Mouse (Mus musculus) lung, postnatal 0 days (tissue): Measurements from ENCODE around the gene Bach2. TPM values are rescaled to one million over a fixed set of nuclear protein-coding genes. Genes with fewer than 3 reads are reported as not detected.

ENCODE experiments used
- ATAC-seq: fragments of 200-750 bp; cut with Nextera tagmentation; 2 replicates; pipeline ENCODE4 v1.8.0; 2017; ENCODE audit warnings: moderate library complexity
- DNase-seq: peaks from one replicate; pipeline ENCODE4 v3.0.0-alpha.2; 2016; ENCODE audit warnings: low spot score
- H3K27ac ChIP-seq: fragments of 300-500 bp; sonication (generic); 2 replicates; pipeline ENCODE4 v1.5.1; 2014; ENCODE audit warnings: antibody characterized with exemption, mild to moderate bottlenecking, low read length, mixed read lengths
- H3K27me3 ChIP-seq: fragments of 300-500 bp; sonication (generic); replicated peaks from 2 replicates; pipeline ENCODE4 v1.6.1; 2014; ENCODE audit warnings: low read length, mixed read lengths; ENCODE audit not compliant: insufficient read depth
- H3K36me3 ChIP-seq: fragments of 300-500 bp; sonication (generic); 2 replicates; pipeline ENCODE4 v1.6.1; 2014; ENCODE audit warnings: low read length, mixed read lengths; ENCODE audit not compliant: insufficient read depth
- H3K4me1 ChIP-seq: fragments of 300-500 bp; sonication (generic); 2 replicates; pipeline ENCODE4 v1.6.1; 2014; ENCODE audit warnings: antibody characterized with exemption, low read depth, low read length, mixed read lengths; ENCODE audit not compliant: insufficient read depth
- H3K4me2 ChIP-seq: fragments of 300-500 bp; sonication (generic); replicated peaks from 2 replicates; pipeline ENCODE4 v1.6.1; 2014; ENCODE audit warnings: low read depth, mild to moderate bottlenecking, low read length, moderate library complexity, mixed read lengths
- H3K4me3 ChIP-seq: fragments of 300-500 bp; sonication (generic); 2 replicates; pipeline ENCODE4 v1.5.1; 2014; ENCODE audit warnings: low read depth, low read length
- H3K9ac ChIP-seq: fragments of 300-500 bp; sonication (generic); replicated peaks from 2 replicates; pipeline ENCODE4 v1.6.1; 2014; ENCODE audit warnings: low read depth, mild to moderate bottlenecking
- H3K9me3 ChIP-seq: fragments of 300-500 bp; sonication (generic); 2 replicates; pipeline ENCODE4 v1.6.1; 2016; ENCODE audit warnings: low read length, mixed read lengths
- CTCF ChIP-seq: IDR thresholded peaks from 2 replicates; pipeline ENCODE4 v1.5.1; 2016; ENCODE audit warnings: antibody characterized with exemption, mild to moderate bottlenecking
- EP300 ChIP-seq: IDR thresholded peaks from 2 replicates; pipeline ENCODE4 v1.6.1; 2016; ENCODE audit warnings: antibody characterized with exemption, mild to moderate bottlenecking, control low read depth
- WGBS: fragments of 180-500 bp; shearing (Covaris S2); extraction: QIAGEN DNeasy Blood & Tissue Kit; methylation state at CpG from one replicate; pipeline ENCODE4 v1.1.7; 2014; 5-methylcytosine and 5-hydroxymethylcytosine counted together
- polyA plus RNA-seq: library from polyadenylated mRNA; unstranded; fragments of >200 nt; fragmentation: Nextera tagmentation; extraction: Ambion mirVana; gene quantifications from 2 replicates; pipeline ENCODE4 v1.2.1, GENCODE M21; 2015

Bach2 gene
- polyA plus RNA-seq, 1 experiment from 2014 or later: 8.8 TPM

- Histone ChIP-seq H3K27me3 (no peaks in the 10 kb centered on the region), H3K4me3 (no peak overlapping the region), H3K4me2 (no peak overlapping the region), H3K36me3 (no peaks in the 10 kb centered on the region), H3K27ac (no peak overlapping the region), H3K4me1 (no peaks in the 10 kb centered on the region), H3K9me3 (no peaks in the 10 kb centered on the region), H3K9ac (no peak overlapping the region)
- ATAC-seq: no peak
- TF ChIP-seq CTCF (no peak), EP300 (no peak)
- DNase-seq: no peak
- 62% methylated on average over 10 of the region's 10 CpGs for WGBS
Measured at GRCm38 (mm10) chr4:32219428-32220128, 19.0 kb upstream of the Bach2 start.

- ATAC-seq: no peak
- H3K27me3 ChIP-seq: no peaks in the 10 kb centered on the region
- H3K9ac ChIP-seq: no peak overlapping the region
- no peaks in the 10 kb centered on the region for H3K4me1 ChIP-seq
- no peak overlapping the region for H3K27ac ChIP-seq
- no peaks in the 10 kb centered on the region for H3K9me3 ChIP-seq
- no peak overlapping the region for H3K4me2 ChIP-seq
- no peak overlapping the region for H3K4me3 ChIP-seq
- no peak for DNase-seq
- WGBS: 60% methylated on average over 4 of the region's 4 CpGs
- H3K36me3 ChIP-seq: no peaks in the 10 kb centered on the region
- TF ChIP-seq CTCF (no peak), EP300 (no peak)
Measured at GRCm38 (mm10) chr4:32220129-32220491, 18.5 kb upstream of the Bach2 start.

- Histone ChIP-seq H3K9ac (no peak overlapping the region), H3K27me3 (no peaks in the 10 kb centered on the region), H3K9me3 (no peaks in the 10 kb centered on the region), H3K4me3 (no peak overlapping the region), H3K27ac (no peak overlapping the region), H3K4me2 (no peak overlapping the region), H3K36me3 (no peaks in the 10 kb centered on the region), H3K4me1 (no peaks in the 10 kb centered on the region)
- WGBS: 60% methylated on average over 6 of the region's 6 CpGs
- DNase-seq (no peak), ATAC-seq (peak; percentile 30; the same call in 1 of the 2 replicates)
- no peak for TF ChIP-seq EP300
- TF ChIP-seq CTCF: no peak
Measured at GRCm38 (mm10) chr4:32220961-32221360, 17.6 kb upstream of the Bach2 start.

GRCm38 (mm10) chr4:32223563-32223962 lies 15.0 kb upstream of the Bach2 start:
- TF ChIP-seq CTCF (no peak), EP300 (no peak)
- no peak for DNase-seq
- no peak overlapping the region for H3K4me2 ChIP-seq
- H3K4me3 ChIP-seq: no peak overlapping the region
- no peak overlapping the region for H3K27ac ChIP-seq
- H3K9me3 ChIP-seq: no peaks in the 10 kb centered on the region
- H3K36me3 ChIP-seq: no peaks in the 10 kb centered on the region
- no peak overlapping the region for H3K9ac ChIP-seq
- no peaks in the 10 kb centered on the region for H3K4me1 ChIP-seq
- no peaks in the 10 kb centered on the region for H3K27me3 ChIP-seq
- ATAC-seq: no peak

GRCm38 (mm10) chr4:32225191-32225590 lies 13.4 kb upstream of the Bach2 start:
- WGBS: 93% methylated on average over 2 of the region's 2 CpGs
- Histone ChIP-seq H3K27ac (no peak overlapping the region), H3K36me3 (no peaks in the 10 kb centered on the region)

GRCm38 (mm10) chr4:32227970-32228557 lies 10.5 kb upstream of the Bach2 start:
- Histone ChIP-seq H3K4me3 (no peak overlapping the region), H3K36me3 (no peaks in the 10 kb centered on the region), H3K4me1 (no peaks in the 10 kb centered on the region), H3K9ac (no peak overlapping the region), H3K27ac (no peak overlapping the region), H3K4me2 (no peak overlapping the region), H3K9me3 (no peaks in the 10 kb centered on the region), H3K27me3 (no peaks in the 10 kb centered on the region)
- TF ChIP-seq EP300: no peak
- TF ChIP-seq CTCF: no peak
- WGBS: 38% methylated on average over 8 of the region's 8 CpGs
- DNase-seq (peak; percentile 24), ATAC-seq (no peak; the same call in 1 of the 2 replicates)

More at GRCm38 (mm10) chr4:32225191-32225590, 13.4 kb upstream of the Bach2 start:
- no peaks in the 10 kb centered on the region for H3K9me3 ChIP-seq
- no peak overlapping the region for H3K4me2 ChIP-seq
- H3K27me3 ChIP-seq: no peaks in the 10 kb centered on the region
- H3K9ac ChIP-seq: no peak overlapping the region
- H3K4me1 ChIP-seq: no peaks in the 10 kb centered on the region
- H3K4me3 ChIP-seq: no peak overlapping the region
- ATAC-seq (no peak), DNase-seq (no peak)
- TF ChIP-seq CTCF (no peak), EP300 (no peak)
